Mouse (Mus musculus): ENCODE measurements around the gene Cdt1. TPM values are rescaled to one million over a fixed set of nuclear protein-coding genes. Genes with fewer than 3 reads are reported as not detected.

The Cdt1 gene
- polyA plus RNA-seq (2015; fragmentation: Nextera tagmentation; extraction: Ambion mirVana): 34.3 and 39.6 TPM in 2 replicates

DNA sequence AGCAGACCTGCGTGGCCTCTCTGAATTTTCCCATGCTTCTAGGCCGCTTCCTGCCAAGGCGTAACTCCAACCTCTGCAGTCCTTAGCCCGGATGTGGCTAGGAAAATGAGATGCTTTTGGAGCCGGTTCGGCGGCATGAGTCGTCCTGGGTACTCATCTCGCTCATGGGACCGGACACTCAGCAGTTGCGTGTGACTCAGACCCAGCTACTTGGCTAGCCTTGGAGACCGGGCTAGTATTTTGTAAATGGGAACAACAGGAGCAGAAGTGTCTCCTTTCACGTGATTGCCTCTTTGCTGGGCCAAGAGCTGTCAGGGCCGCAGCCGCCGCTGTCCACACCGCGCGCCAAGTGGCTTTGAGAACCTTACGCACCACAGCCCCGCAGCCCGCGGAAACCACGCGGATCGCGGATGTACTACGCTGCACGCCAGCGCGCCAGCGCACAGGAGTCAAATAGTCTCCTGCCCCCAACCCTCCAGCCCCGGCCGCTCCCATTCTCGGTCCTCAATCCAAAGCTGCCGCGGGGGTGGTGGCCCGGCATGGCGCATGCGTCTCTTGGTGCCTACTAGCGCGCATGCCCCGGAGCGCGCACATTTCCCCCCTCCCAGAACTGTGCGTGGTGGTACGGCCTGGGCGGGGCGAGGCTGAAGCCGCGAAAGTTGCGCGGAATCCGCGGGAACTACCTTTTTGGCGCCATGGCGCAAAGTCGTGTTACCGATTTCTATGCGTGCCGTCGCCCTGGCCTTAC lies at the start of gene Cdt1:
TSS of gene Cdt1 (plus strand) at position 655 of the 748 bp plus-strand sequence.
- peak within 1 kb of the TSS; percentile 87 for H3K4me3 ChIP-seq
- H3K4me1 ChIP-seq: peaks cover 29% of the 10 kb centered on the region
- peak within 1 kb of the TSS; percentile 96 for H3K9ac ChIP-seq
- peak; percentile 92 for ATAC-seq (ENCODE audit: insufficient number of reproducible peaks, insufficient read depth, low FRiP score, low TSS enrichment, low read depth)
- peaks cover 34% of the 10 kb centered on the region for H3K36me3 ChIP-seq
- under 1% methylated on average over 62 of the region's 62 CpGs for WGBS
- no peaks in the 10 kb centered on the region for H3K9me3 ChIP-seq
- peak within 1 kb of the TSS; percentile 95 for H3K27ac ChIP-seq
- no peaks in the 10 kb centered on the region for H3K27me3 ChIP-seq
- H3K4me2 ChIP-seq: peak within 1 kb of the TSS; percentile 84

DNA sequence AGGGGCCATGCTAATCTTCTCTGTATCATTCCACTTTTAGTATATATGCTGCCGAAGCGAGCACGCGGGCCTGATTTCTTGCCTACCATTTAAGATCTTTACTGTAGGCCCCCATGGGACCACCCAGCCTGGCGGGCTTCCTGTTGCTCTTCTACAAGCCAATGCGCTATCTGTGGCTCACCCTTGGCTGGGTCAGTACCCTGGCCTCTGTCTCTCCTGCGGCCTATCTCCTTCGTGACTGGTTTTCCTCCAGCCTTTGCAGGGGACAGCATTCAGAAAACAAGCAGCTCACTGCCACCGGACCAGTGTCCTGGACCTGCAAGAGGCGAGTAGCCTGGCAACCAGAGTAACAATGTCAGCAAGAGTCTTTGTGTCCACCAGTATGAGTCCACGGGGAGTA lies 47.2 kb upstream of the Cdt1 start:
- Histone ChIP-seq H3K4me1 (peaks cover 47% of the 10 kb centered on the region), H3K4me3 (no peak overlapping the region), H3K9me3 (no peaks in the 10 kb centered on the region), H3K27ac (no peak overlapping the region), H3K27me3 (no peaks in the 10 kb centered on the region), H3K4me2 (no peak overlapping the region), H3K9ac (no peak overlapping the region), H3K36me3 (no peaks in the 10 kb centered on the region)
- WGBS: 75% methylated on average over 11 of the region's 11 CpGs
- ATAC-seq (ENCODE audit: insufficient number of reproducible peaks, insufficient read depth, low FRiP score, low TSS enrichment, low read depth): no peak

DNA sequence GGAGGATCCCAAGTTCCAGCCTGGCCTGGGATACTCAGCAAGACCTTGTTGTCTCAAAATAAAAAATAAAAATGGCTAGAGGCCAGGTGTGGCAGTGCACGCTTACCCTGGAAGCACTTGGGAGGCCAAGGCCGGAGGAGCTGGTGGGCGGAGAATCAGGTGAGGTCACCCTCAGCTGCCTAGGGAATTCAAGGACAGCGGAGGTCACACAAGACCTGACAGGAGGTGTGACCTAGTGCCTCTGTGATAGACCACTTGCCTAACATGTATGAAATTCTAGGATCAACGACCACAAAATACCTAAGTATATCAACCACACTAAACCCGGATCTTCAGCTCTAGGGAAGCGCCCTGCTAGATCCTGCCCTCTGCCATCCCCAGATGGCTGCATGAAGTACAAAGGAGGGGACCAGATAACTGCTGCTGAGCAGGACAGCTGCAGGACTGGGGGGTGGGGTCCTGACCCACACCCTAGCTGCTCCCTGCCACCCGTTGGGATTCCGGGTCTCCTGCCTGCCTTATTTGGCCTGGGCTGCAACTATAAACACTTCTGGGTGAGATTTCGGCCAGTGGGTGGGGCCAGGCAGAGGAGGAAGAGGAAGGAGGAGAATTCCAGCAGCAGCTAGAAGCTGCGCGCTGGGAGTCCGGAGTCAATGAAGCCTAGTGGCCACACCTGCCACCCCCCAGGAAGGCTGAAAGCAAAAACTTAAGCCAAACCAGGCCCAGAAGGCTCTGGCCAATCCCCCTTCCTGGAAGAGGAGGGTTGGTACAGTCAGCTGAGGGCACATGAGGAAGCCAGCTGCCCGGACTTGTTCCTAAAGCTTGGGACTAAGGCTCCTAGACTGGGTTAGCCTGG lies 44.8 kb upstream of the Cdt1 start:
- Histone ChIP-seq H3K4me2 (peak overlapping the region; percentile 42), H3K4me3 (no peak overlapping the region), H3K4me1 (peaks cover 51% of the 10 kb centered on the region), H3K9ac (peak overlapping the region; percentile 51; the same call in 1 of the 2 replicates), H3K27me3 (no peaks in the 10 kb centered on the region), H3K36me3 (peaks cover 3% of the 10 kb centered on the region; the same call in 1 of the 2 replicates), H3K9me3 (no peaks in the 10 kb centered on the region), H3K27ac (peak overlapping the region; percentile 68)
- ATAC-seq (ENCODE audit: insufficient number of reproducible peaks, insufficient read depth, low FRiP score, low TSS enrichment, low read depth): no peak
- WGBS: 55% methylated on average over 14 of the region's 14 CpGs

DNA sequence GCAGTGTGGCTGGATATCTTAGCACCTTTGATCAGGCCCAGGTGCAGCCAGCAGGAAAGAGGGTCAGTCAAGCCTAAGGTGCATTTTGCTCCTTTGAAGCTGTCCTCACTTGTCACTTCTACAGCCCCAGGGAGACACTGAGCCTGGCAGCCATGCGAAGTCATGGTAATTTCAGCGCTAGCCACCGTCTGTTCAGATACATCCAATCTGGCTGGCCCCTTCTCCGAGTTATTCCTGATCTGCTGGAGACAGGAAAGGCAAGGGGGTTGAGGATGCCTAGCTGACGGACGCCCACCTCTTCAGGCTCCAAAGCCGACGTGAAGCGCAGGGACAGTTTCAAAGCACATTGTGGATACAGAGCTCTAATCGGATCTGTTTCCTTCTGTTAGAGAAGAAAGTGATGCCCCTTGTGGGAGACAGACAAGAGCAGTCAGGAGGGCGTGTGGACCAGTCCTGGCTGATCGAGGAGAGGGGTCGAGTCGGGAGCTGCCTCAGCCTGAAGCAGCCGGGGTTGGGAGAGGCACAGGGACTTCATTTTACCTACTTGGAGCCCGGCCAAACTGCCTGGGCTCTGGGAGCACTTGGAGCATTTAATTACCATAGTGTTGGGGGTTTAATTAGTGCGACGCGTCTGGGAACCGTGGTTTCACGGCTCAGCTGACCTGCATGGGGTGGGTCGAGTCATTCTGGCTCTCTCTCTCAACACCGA lies 44.0 kb upstream of the Cdt1 start:
- no peaks in the 10 kb centered on the region for H3K9me3 ChIP-seq
- peak overlapping the region; percentile 68 for H3K27ac ChIP-seq
- peaks cover 7% of the 10 kb centered on the region; the same call in 1 of the 2 replicates for H3K36me3 ChIP-seq
- ATAC-seq (ENCODE audit: insufficient number of reproducible peaks, insufficient read depth, low FRiP score, low TSS enrichment, low read depth): no peak
- no peak overlapping the region for H3K4me3 ChIP-seq
- 16% methylated on average over 23 of the region's 23 CpGs for WGBS
- peaks cover 44% of the 10 kb centered on the region for H3K4me1 ChIP-seq
- H3K9ac ChIP-seq: peak overlapping the region; percentile 51
- peak overlapping the region; percentile 42 for H3K4me2 ChIP-seq
- no peaks in the 10 kb centered on the region for H3K27me3 ChIP-seq

DNA sequence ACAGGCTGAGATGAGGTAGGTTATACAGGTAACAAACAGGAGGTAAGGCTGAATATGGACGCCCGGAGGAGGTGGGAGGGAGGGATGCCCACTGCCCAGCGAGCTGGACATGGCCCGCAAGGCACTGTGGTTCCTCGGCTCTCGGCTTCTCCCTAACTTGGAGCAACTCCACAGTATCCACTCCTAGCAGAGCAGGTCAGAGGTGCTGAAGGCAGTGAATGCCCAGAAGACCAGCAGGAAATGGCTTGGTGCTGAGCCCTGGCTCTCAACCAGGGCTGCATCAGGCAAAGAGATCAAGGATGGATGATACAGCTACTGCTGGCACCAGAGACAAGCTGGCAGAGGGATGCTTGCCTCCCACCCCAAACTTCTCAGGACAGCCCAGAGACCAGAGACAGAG lies 43.3 kb upstream of the Cdt1 start:
- H3K27ac ChIP-seq: peak overlapping the region; percentile 68
- H3K27me3 ChIP-seq: no peaks in the 10 kb centered on the region
- no peaks in the 10 kb centered on the region for H3K9me3 ChIP-seq
- H3K4me2 ChIP-seq: no peak overlapping the region
- H3K4me1 ChIP-seq: peaks cover 44% of the 10 kb centered on the region
- H3K4me3 ChIP-seq: no peak overlapping the region
- peaks cover 7% of the 10 kb centered on the region; the same call in 1 of the 2 replicates for H3K36me3 ChIP-seq
- no peak for ATAC-seq (ENCODE audit: insufficient number of reproducible peaks, insufficient read depth, low FRiP score, low TSS enrichment, low read depth)
- peak overlapping the region; percentile 51 for H3K9ac ChIP-seq
- WGBS: 83% methylated on average over 6 of the region's 6 CpGs

DNA sequence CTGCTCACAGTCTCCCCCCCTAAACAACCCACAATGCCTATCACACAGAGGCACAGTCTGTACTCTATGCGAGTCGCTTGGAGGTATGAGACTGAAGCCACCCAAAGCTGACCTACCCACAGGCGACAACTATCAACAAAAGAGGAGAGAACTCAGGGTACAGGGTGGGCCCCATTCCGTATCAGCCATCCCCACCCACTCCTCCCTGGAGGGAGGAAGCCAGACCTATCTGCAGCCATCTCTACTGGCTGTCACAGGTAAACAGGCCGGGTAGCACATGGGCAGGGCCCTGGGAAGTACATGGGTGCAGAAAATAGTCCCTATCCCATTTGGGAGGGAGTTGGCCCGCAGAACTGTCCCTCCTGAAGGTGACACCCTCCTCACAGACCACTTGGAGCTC lies 42.8 kb upstream of the Cdt1 start:
- Histone ChIP-seq H3K4me1 (peaks cover 44% of the 10 kb centered on the region), H3K4me2 (no peak overlapping the region), H3K4me3 (no peak overlapping the region), H3K27me3 (no peaks in the 10 kb centered on the region), H3K36me3 (peaks cover 7% of the 10 kb centered on the region; the same call in 1 of the 2 replicates), H3K9me3 (no peaks in the 10 kb centered on the region), H3K27ac (no peak overlapping the region; the same call in 1 of the 2 replicates), H3K9ac (no peak overlapping the region)
- WGBS: 67% methylated on average over 6 of the region's 6 CpGs
- ATAC-seq (ENCODE audit: insufficient number of reproducible peaks, insufficient read depth, low FRiP score, low TSS enrichment, low read depth): no peak

DNA sequence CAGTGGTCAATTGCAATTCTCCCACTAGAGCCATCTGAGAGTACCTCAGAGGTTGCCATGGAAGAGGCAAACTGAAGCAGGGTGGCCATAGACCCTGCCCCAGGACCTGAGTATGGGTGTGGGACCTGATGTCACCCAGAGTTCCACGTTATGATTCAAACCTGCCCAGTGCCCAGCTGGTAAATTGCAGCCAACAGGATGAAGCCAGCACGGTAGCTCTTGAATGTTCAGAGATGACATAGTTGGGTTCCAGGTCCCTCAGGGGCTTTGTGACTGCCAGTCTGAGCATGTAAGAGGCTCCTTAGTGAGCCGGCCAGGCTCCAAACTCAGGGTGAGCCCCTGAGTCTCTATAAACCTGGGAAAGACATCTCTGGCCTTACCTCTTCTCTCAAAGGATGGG lies 41.7 kb upstream of the Cdt1 start:
- H3K4me2 ChIP-seq: no peak overlapping the region
- WGBS: 68% methylated on average over 3 of the region's 3 CpGs
- ATAC-seq (ENCODE audit: insufficient number of reproducible peaks, insufficient read depth, low FRiP score, low TSS enrichment, low read depth): no peak
- no peaks in the 10 kb centered on the region for H3K27me3 ChIP-seq
- H3K4me1 ChIP-seq: peaks cover 44% of the 10 kb centered on the region
- H3K36me3 ChIP-seq: peaks cover 7% of the 10 kb centered on the region; the same call in 1 of the 2 replicates
- peak overlapping the region; percentile 48; the same call in 1 of the 2 replicates for H3K27ac ChIP-seq
- no peaks in the 10 kb centered on the region for H3K9me3 ChIP-seq
- no peak overlapping the region for H3K4me3 ChIP-seq
- H3K9ac ChIP-seq: 0 out of 2 replicates have a peak overlapping the region, but pooled peaks have one; percentile 11

DNA sequence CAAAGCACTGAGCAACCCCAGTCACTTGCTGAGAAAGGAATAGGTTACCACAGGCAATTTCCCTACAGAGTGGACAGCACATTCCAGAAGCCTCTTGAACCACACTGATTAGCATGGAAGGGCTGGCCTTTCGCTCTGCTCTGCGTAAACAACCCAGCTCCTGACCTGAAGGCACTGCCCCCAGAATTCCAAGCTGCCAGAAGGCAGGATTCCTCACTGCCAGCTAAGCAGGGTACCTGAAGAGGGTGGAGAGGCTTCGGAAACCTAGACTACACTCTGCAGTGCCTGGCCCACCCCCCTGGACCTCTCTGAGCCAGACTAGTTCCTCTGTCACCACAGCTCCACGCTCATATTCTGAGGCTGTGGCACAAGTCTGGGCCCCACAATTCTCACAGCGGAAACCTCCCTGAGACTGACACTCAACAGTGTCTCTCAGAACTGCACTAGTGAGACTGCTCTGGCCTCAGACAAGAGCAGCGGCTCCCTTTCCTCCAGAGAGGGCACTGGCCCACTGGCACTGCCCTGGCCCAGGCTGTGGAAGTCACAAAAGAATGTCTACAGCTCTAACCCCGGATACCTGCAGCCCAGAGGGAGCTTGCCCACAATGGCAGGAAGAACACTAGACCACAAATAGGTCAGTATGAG lies 41.2 kb upstream of the Cdt1 start:
- Histone ChIP-seq H3K9me3 (no peaks in the 10 kb centered on the region), H3K36me3 (peaks cover 7% of the 10 kb centered on the region; the same call in 1 of the 2 replicates), H3K27me3 (no peaks in the 10 kb centered on the region), H3K4me3 (no peak overlapping the region), H3K4me2 (no peak overlapping the region), H3K4me1 (peaks cover 47% of the 10 kb centered on the region), H3K27ac (peak overlapping the region; percentile 48; the same call in 1 of the 2 replicates), H3K9ac (0 out of 2 replicates have a peak overlapping the region, but pooled peaks have one; percentile 11)
- WGBS: 63% methylated on average over 7 of the region's 7 CpGs
- no peak for ATAC-seq (ENCODE audit: insufficient number of reproducible peaks, insufficient read depth, low FRiP score, low TSS enrichment, low read depth)

DNA sequence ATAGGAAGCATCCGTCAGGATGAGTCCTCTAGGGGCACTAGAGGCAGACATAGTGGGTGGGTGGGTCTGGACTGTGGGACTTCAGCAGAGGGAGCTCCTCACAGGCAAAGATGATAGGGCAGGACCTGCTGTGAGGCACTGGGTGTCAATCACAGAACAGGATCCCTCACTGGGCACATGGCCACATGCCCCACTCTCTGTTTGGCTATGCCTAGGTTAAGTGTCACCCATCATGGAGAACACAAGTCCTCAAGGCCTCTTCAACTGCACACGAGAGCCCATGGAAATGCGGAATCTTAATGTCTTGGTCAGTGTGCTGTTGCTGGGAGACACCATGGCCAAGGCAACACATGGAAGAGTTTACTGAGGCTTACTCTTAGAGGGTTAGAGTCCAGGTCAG lies 39.9 kb upstream of the Cdt1 start:
- peaks cover 7% of the 10 kb centered on the region; the same call in 1 of the 2 replicates for H3K36me3 ChIP-seq
- no peak for ATAC-seq (ENCODE audit: insufficient number of reproducible peaks, insufficient read depth, low FRiP score, low TSS enrichment, low read depth)
- H3K9me3 ChIP-seq: no peaks in the 10 kb centered on the region
- no peak overlapping the region for H3K9ac ChIP-seq
- H3K4me2 ChIP-seq: no peak overlapping the region
- WGBS: 96% methylated on average over 3 of the region's 3 CpGs
- H3K27ac ChIP-seq: no peak overlapping the region
- H3K4me1 ChIP-seq: peaks cover 53% of the 10 kb centered on the region
- H3K27me3 ChIP-seq: no peaks in the 10 kb centered on the region
- H3K4me3 ChIP-seq: no peak overlapping the region

DNA sequence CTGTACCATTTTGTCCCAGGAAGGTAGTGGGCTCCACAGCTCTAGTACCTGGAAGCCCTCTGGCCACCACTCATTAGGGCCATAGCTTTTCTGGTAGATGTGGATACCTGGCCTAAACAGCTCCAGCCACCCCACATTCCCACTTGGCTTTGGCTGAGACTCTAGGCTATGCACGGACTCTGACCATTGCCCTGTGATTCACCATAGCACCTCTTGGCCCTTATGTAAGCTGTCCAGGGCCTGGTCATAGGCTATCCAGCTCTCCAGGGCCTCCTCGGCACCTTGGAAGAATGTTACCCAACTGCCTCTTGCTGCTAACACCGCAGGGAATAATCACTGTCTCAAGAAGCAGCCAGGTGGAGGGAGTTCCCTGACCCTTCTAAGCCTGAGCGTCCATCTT lies 38.7 kb upstream of the Cdt1 start:
- peaks cover 43% of the 10 kb centered on the region for H3K4me1 ChIP-seq
- H3K9ac ChIP-seq: no peak overlapping the region
- no peak overlapping the region for H3K4me3 ChIP-seq
- no peaks in the 10 kb centered on the region for H3K27me3 ChIP-seq
- H3K27ac ChIP-seq: no peak overlapping the region
- no peaks in the 10 kb centered on the region for H3K9me3 ChIP-seq
- WGBS: 92% methylated on average over 4 of the region's 4 CpGs
- peaks cover 7% of the 10 kb centered on the region; the same call in 1 of the 2 replicates for H3K36me3 ChIP-seq
- H3K4me2 ChIP-seq: no peak overlapping the region
- no peak for ATAC-seq (ENCODE audit: insufficient number of reproducible peaks, insufficient read depth, low FRiP score, low TSS enrichment, low read depth)

Data from embryonic facial prominence, embryonic 13.5 days (tissue).